Mouse (Mus musculus) E14TG2a.4 (cell line): ENCODE results near the gene Macrod1.

ENCODE experiments used
- H3K27me3 ChIP-seq: 2 replicates; pipeline ENCODE4 v1.6.1; 2014; ENCODE audit warnings: low read length, control low read depth; ENCODE audit not compliant: insufficient read depth
- H3K36me3 ChIP-seq: 2 replicates; pipeline ENCODE4 v1.6.1; 2014; ENCODE audit warnings: low read length, control low read depth; ENCODE audit not compliant: insufficient read depth
- H3K4me1 ChIP-seq: replicated peaks from 2 replicates; pipeline ENCODE4 v1.6.1; 2014; ENCODE audit warnings: low read depth, low read length, control low read depth
- H3K4me3 ChIP-seq: replicated peaks from 2 replicates; pipeline ENCODE4 v1.5.1; 2014; ENCODE audit warnings: mild to moderate bottlenecking, low read length
- H3K9me3 ChIP-seq: 2 replicates; pipeline ENCODE4 v1.6.1; 2014; ENCODE audit warnings: low read length, control low read depth
- CTCF ChIP-seq: conservative IDR thresholded peaks from 2 replicates; pipeline ENCODE4 v1.5.1; 2014; ENCODE audit warnings: low read length
- NANOG ChIP-seq: IDR thresholded peaks from 2 replicates; pipeline ENCODE4 v1.6.1; 2014; ENCODE audit warnings: borderline replicate concordance, low read length, mixed read lengths
- POU5F1 ChIP-seq: IDR thresholded peaks from 2 replicates; pipeline ENCODE4 v1.6.1; 2014; ENCODE audit warnings: low read length, borderline replicate concordance

The Macrod1 gene

GRCm38 (mm10) chr19:7178841-7179452 lies 122.3 kb downstream of the Macrod1 start:
- Histone ChIP-seq H3K4me3 (no peak overlapping the region), H3K4me1 (peaks cover 80% of the 10 kb centered on the region), H3K36me3 (no peaks in the 10 kb centered on the region), H3K27me3 (peaks cover 62% of the 10 kb centered on the region), H3K9me3 (no peaks in the 10 kb centered on the region)
- TF ChIP-seq POU5F1 (no peak), NANOG (no peak), CTCF (no peak)

DNA sequence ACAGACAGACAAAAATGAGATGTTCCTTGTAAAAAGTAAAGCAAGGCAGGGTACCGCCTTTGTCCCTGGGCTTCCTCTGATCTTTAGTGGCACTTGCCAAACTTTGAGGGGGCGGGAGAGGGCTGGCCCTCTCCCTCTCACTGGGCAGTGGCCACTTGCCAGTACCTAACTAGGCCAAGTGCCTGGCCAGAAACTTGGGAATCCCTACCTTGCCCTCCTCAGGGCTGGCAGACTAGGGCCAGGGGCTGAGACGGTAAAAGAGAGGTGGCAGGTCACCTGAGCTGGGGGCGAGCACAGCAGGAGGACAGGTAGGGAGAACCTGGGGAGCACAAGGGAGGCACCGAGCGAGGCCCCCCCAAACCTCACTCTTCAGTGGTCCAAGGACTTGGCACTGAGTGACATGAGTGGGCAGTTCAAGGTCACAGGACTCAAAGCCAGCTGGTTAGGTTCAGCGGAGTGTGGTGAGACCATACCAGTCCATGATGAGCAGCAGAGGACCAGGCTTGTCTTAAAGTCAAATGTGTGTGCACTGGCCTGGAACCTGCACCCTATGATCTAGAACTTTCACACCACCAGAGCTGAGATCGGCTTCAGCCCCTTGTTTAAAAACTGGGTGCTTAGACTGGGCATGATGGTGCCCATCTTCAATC lies 124.3 kb downstream of the Macrod1 start:
- no peaks in the 10 kb centered on the region for H3K9me3 ChIP-seq
- peaks cover 79% of the 10 kb centered on the region for H3K4me1 ChIP-seq
- peaks cover 71% of the 10 kb centered on the region for H3K27me3 ChIP-seq
- no peak overlapping the region for H3K4me3 ChIP-seq
- H3K36me3 ChIP-seq: no peaks in the 10 kb centered on the region
- TF ChIP-seq NANOG: no peak
- TF ChIP-seq POU5F1: no peak
- no peak for TF ChIP-seq CTCF

GRCm38 (mm10) chr19:7181496-7181895 lies 124.9 kb downstream of the Macrod1 start:
- TF ChIP-seq CTCF (no peak), POU5F1 (no peak)
- Histone ChIP-seq H3K27me3 (peaks cover 75% of the 10 kb centered on the region), H3K4me3 (no peak overlapping the region), H3K36me3 (no peaks in the 10 kb centered on the region), H3K4me1 (peaks cover 79% of the 10 kb centered on the region), H3K9me3 (no peaks in the 10 kb centered on the region)

DNA sequence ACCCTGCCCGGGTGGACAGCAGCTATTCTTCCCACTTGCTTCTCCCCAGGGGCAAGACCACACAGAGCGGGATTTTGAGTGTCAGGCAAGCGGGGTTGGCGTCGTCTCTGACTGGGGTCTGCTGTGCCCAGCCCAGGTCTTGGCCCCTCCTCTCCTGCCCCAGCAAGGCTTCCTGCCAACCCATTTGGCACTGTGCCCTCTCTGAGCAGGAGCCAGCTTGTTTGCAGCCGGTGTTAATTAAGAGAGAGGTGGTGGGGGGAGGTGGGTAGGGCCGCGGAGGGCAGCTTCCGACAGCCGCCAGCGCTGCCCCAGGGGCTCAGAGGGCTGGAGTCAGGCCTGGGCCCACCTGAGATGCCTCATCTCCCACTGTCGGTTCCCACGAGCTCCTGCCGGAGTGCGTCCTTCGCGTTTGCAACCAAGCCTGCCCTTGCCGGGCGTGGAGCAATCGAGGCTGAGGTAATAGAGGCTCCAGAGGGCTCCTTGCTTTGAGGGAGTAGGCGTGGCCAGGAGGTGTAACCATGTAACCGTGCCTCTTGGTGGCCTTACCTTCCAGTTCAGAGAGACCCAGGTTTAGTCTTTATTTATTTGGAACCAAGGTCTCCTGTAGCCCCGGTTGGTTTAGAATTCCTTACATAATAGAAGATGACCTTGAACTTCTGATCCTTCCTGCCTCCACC lies 125.8 kb downstream of the Macrod1 start:
- no peaks in the 10 kb centered on the region for H3K36me3 ChIP-seq
- peaks cover 76% of the 10 kb centered on the region for H3K27me3 ChIP-seq
- TF ChIP-seq POU5F1: no peak
- TF ChIP-seq NANOG: no peak
- no peak for TF ChIP-seq CTCF
- H3K9me3 ChIP-seq: no peaks in the 10 kb centered on the region
- peak overlapping the region; percentile 53 for H3K4me3 ChIP-seq
- peaks cover 84% of the 10 kb centered on the region for H3K4me1 ChIP-seq

GRCm38 (mm10) chr19:7183419-7183818 lies 126.8 kb downstream of the Macrod1 start:
- Histone ChIP-seq H3K36me3 (no peaks in the 10 kb centered on the region), H3K4me1 (peaks cover 86% of the 10 kb centered on the region), H3K4me3 (no peak overlapping the region), H3K9me3 (no peaks in the 10 kb centered on the region), H3K27me3 (peaks cover 77% of the 10 kb centered on the region)
- TF ChIP-seq POU5F1 (no peak), NANOG (no peak), CTCF (no peak)

GRCm38 (mm10) chr19:7185059-7185458 lies 128.4 kb downstream of the Macrod1 start:
- no peaks in the 10 kb centered on the region for H3K36me3 ChIP-seq
- TF ChIP-seq CTCF (no peak), POU5F1 (no peak), NANOG (no peak)
- peaks cover 68% of the 10 kb centered on the region for H3K27me3 ChIP-seq

GRCm38 (mm10) chr19:7185715-7186291 lies 129.2 kb downstream of the Macrod1 start:
- Histone ChIP-seq H3K4me1 (peaks cover 78% of the 10 kb centered on the region), H3K4me3 (peak overlapping the region; percentile 70), H3K36me3 (no peaks in the 10 kb centered on the region), H3K9me3 (no peaks in the 10 kb centered on the region), H3K27me3 (peaks cover 65% of the 10 kb centered on the region)
- TF ChIP-seq POU5F1: no peak
- TF ChIP-seq NANOG: no peak
- no peak for TF ChIP-seq CTCF

More at GRCm38 (mm10) chr19:7185059-7185458, 128.4 kb downstream of the Macrod1 start:
- peak overlapping the region; percentile 70; the same call in 1 of the 2 replicates for H3K4me3 ChIP-seq
- peaks cover 85% of the 10 kb centered on the region for H3K4me1 ChIP-seq
- no peaks in the 10 kb centered on the region for H3K9me3 ChIP-seq

DNA sequence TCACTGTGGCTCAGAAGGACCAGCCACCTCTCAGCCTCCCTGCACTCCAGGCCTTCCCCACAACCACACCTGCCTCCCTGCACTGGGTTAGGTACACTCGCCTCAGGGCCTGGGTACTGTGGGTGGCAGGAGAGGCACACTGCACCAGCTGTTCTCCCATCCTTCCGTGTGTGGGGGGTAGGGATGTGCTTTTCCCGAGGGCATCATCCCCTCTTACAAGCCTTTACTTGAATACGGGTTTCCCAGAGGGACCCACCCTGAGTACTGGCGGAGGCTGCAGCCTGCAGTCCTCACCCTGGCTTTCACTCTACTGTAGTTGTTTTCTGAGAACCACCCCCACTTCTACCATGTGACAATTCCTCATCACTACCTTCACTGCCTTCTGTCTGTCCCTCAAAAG lies 130.5 kb downstream of the Macrod1 start:
- no peaks in the 10 kb centered on the region for H3K36me3 ChIP-seq
- no peak for TF ChIP-seq CTCF
- no peak for TF ChIP-seq POU5F1
- TF ChIP-seq NANOG: no peak
- no peaks in the 10 kb centered on the region for H3K9me3 ChIP-seq

More for the DNA sequence above, 130.5 kb downstream of the Macrod1 start:
- Histone ChIP-seq H3K4me1 (peaks cover 74% of the 10 kb centered on the region), H3K4me3 (0 out of 2 replicates have a peak overlapping the region, but pooled peaks have one; percentile 10), H3K27me3 (peaks cover 53% of the 10 kb centered on the region)
